Mouse (Mus musculus) spleen, postnatal 10 days (tissue): ENCODE data around the gene Zzz3.

Experiments
- DNase-seq, 2 experiments: peaks; one replicate each; pipeline ENCODE4 v3.0.0; 2021 to 2022; ENCODE audit warnings: low spot score in 2 of 2

Gene Zzz3

DNA sequence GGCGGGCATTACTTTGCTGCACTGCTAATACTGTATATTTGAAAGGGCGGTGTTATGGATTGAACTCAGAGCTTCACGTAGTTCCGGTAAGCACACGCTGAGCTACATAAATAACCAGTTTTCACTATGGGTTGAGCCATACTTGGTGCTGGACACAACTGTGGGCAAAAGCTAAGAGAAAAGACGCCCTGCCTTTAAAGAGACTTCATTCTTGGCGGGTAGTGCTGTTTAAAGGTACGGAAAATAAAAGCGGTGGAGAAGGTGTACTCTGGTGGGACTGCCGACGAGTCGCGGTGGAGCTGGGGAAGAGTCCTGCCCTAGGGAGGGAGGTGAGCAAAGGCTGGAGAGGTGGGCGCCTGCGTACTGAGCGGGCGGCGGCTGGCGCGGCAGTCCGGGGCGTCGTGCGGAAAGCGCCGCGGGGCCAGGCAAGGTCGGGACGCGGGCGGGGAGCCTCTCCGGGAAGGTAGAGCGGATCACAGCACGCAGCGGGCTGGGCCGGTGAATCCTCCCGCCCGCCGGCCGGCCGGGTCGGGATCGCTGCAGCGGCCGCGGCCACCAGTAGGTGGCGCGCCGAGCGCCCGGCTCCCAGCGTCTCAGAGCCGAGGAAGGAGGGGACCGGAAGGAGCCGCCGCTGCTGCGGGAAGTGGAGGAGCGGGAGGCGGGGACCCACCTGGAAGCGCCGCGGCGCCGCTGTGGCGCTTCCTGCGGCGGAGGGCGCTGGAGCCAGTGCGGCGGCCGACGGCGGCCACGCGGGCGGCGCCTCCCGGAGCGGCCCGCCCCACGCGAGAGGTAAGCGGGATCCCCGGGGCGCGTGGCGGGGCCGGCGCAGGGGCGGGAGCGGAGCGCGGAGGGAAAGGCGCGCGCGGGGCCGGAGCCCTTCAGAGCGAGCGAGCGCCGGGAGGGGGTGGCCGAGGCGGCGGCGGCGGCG is at the start of gene Zzz3:
Gene Zzz3, plus strand, starts transcription at position 124 of the 928 bp plus-strand sequence.
- peak; percentile 91 to 92 for DNase-seq

- peak; percentile 97 to 98 for DNase-seq
Measured at GRCm38 (mm10) chr3:152345732-152346632, 49.3 kb upstream of the Zzz3 start, which contains the start of gene Usp33. Gene Usp33, plus strand, starts transcription at chr3:152346478.

- DNase-seq: no peak
Measured at GRCm38 (mm10) chr3:152346633-152347141, 48.6 kb upstream of the Zzz3 start.

- DNase-seq: no peak
Measured at GRCm38 (mm10) chr3:152347227-152347626, 48.0 kb upstream of the Zzz3 start.

GRCm38 (mm10) chr3:152348011-152348830 is 47.1 kb upstream of the Zzz3 start:
- DNase-seq: no peak

DNA sequence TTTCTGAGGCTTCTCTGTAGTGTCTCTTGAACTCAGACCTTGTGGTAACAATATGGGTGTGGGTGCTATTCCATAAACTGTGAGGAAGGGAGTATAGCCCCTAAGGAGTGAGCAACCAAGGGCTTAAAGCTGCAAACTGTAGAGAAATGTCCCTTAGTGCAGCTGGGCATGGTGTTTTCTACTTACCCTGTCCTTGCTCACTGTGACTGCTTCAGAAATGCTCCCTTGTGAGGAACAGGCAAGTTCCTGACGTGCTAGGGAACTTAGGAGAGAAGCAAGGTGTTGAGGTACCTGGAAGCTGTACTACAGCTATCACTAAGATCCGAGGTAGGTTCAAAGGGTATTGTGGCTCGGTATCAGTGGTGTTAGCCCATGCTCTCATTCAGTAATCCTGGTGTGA is 44.8 kb upstream of the Zzz3 start:
- no peak for DNase-seq

DNA sequence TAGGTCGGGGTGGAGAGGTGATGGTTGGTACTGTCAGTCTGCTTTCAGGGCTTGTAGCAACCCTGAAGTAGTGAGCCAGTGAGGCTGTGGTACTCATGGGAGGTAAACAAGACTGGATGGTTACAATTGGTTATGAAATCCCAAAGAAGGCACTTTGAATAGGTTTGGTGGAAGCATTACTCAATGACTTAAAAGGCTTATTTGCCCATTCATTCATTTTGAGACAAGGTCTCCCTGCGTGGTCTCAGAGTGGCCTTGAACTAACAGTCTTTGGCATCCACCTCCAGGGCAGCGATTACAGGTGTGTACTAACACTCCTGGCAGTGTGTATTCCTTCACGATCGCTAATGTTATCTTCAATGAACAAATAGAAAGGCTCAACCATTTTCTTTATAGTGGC is 44.3 kb upstream of the Zzz3 start:
- no peak for DNase-seq

GRCm38 (mm10) chr3:152352289-152352688 is 43.0 kb upstream of the Zzz3 start:
- DNase-seq: no peak

- no peak for DNase-seq
Measured at GRCm38 (mm10) chr3:152353434-152354177, 41.7 kb upstream of the Zzz3 start.

GRCm38 (mm10) chr3:152355361-152355760 is 39.9 kb upstream of the Zzz3 start:
- peak in 1 of 2 experiments; percentile 51 for DNase-seq

GRCm38 (mm10) chr3:152356751-152357150 is 38.5 kb upstream of the Zzz3 start:
- DNase-seq: no peak

- no peak for DNase-seq
Measured at GRCm38 (mm10) chr3:152359151-152359550, 36.1 kb upstream of the Zzz3 start.

- no peak for DNase-seq
Measured at GRCm38 (mm10) chr3:152364181-152364580, 31.1 kb upstream of the Zzz3 start.

- no peak for DNase-seq
Measured at GRCm38 (mm10) chr3:152376063-152376462, 19.2 kb upstream of the Zzz3 start.

GRCm38 (mm10) chr3:152384106-152384505 is 11.2 kb upstream of the Zzz3 start:
- no peak for DNase-seq

GRCm38 (mm10) chr3:152396278-152396987 is 1.2 kb downstream of the Zzz3 start:
- peak; percentile 99 for DNase-seq

DNA sequence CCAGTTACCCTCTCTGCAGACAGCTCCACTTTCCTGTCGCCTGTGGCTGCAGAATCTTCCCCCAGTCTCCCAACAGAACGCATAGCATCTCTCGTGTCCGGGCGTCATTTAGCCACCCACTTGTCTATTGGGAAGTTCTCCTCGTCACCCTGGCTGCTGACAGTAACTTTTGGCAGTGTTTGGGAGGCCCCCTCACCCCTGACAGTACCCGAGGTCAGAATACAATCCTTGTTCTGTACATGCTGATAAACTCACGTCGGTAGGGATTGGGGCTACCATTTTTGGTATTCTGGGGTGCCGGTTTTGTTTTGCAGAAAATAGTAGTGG is 1.7 kb downstream of the Zzz3 start:
- DNase-seq: no peak

- no peak for DNase-seq
Measured at GRCm38 (mm10) chr3:152397335-152397940, 2.2 kb downstream of the Zzz3 start.

DNA sequence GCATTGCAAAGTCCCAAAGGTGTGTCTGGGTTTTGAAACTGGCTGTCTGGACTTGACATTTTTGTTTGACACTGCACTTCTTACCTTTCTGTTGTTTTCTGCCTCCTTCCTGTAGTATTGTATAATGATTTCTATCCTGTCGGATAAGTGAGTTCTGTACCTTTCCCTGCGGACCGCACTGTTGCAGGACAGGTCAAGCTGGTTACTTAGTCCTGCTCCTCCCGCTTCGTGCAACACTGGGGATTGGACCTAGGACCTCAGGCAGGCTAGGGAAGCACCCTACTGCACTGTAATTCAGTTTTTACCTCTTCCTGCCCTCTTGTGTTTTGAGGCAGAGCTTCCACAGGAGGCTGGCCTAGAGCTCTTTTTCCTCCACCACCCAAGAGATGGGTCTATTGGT is 5.2 kb downstream of the Zzz3 start:
- DNase-seq: no peak

GRCm38 (mm10) chr3:152400875-152401274 is 5.6 kb downstream of the Zzz3 start:
- no peak for DNase-seq
